Mouse (Mus musculus): ENCODE data around the gene Tnn. TPM values are rescaled to one million over a fixed set of nuclear protein-coding genes. Genes with fewer than 3 reads are reported as not detected.
A peak's percentile ranks its signal among the peaks of the same experiment; 100 is the strongest.

Gene Tnn
- 0.09 TPM in 1 of 2 replicates, not detected in the other for polyA plus RNA-seq (2014; fragmentation: Nextera tagmentation; extraction: Ambion mirVana)

DNA sequence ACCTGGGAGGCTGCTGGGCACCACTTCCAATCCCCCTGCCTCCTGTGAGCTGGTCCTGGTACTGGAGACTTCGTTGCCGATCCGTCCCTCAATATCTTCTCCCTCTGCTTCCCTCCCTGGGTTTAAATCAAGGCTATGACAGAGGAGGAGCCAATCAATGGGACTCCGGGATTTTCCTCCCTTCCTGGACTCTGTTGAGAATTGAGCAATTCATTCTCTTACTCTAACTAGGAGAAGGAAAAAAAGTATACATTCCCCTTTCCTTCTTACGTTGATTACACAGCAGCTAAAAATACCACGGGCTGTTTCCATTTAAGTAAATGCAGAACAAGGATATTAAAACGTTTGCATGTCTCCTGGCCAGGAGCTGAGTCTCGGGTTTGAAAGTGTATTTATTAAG lies at the start of gene Tnn:
TSS of gene Tnn (minus strand) at position 101 of the 400 bp plus-strand sequence.
- 82% methylated on average over 8 of the region's 8 CpGs for WGBS
- Histone ChIP-seq H3K27me3 (ENCODE audit: control insufficient read depth, insufficient read depth, low read length) (no peaks in the 10 kb centered on the region), H3K27ac (no peak within 1 kb of the TSS), H3K36me3 (replicated peaks; ENCODE audit: control insufficient read depth, insufficient read depth) (no peaks in the 10 kb centered on the region), H3K9ac (no peak within 1 kb of the TSS), H3K4me2 (replicated peaks) (no peak within 1 kb of the TSS), H3K4me3 (replicated peaks; ENCODE audit: low read length) (no peak within 1 kb of the TSS), H3K9me3 (ENCODE audit: control insufficient read depth, low read length) (no peaks in the 10 kb centered on the region), H3K4me1 (replicated peaks; ENCODE audit: control insufficient read depth, insufficient read depth, low read length) (no peaks in the 10 kb centered on the region)
- DNase-seq (ENCODE audit: low spot score) (no peak), ATAC-seq (ENCODE audit: low FRiP score) (no peak)

DNA sequence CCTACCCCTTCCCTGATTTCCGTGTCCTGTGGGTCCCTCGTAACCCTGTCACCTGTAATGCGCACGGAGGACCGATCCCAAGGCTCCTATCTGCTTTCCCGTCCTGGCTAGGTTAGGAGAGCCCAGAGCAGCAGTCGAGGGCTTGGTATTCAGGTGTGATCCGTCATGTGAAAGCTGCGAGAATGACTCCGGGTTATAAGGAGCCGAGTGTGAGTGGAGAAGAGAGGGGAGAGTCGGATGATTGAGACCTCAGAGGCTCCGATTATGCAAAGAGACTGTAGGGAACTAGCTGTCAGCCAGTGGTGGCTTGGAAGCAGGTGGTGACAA lies 41.9 kb upstream of the Tnn start:
- H3K4me3 ChIP-seq (replicated peaks; ENCODE audit: low read length) = peak overlapping the region; percentile 69
- WGBS = 0% methylated on average over 13 of the region's 13 CpGs
- H3K36me3 ChIP-seq (replicated peaks; ENCODE audit: control insufficient read depth, insufficient read depth) = peaks cover 30% of the 10 kb centered on the region
- peak overlapping the region; percentile 87 for H3K4me2 ChIP-seq (replicated peaks)
- no peaks in the 10 kb centered on the region for H3K9me3 ChIP-seq (ENCODE audit: control insufficient read depth, low read length)
- DNase-seq (ENCODE audit: low spot score) (no peak), ATAC-seq (ENCODE audit: low FRiP score) (no peak; the same call in 1 of the 2 replicates)
- peak overlapping the region; percentile 76 for H3K27ac ChIP-seq
- H3K4me1 ChIP-seq (replicated peaks; ENCODE audit: control insufficient read depth, insufficient read depth, low read length) = peaks cover 13% of the 10 kb centered on the region
- peak overlapping the region; percentile 83 for H3K9ac ChIP-seq
- no peaks in the 10 kb centered on the region for H3K27me3 ChIP-seq (ENCODE audit: control insufficient read depth, insufficient read depth, low read length)

DNA sequence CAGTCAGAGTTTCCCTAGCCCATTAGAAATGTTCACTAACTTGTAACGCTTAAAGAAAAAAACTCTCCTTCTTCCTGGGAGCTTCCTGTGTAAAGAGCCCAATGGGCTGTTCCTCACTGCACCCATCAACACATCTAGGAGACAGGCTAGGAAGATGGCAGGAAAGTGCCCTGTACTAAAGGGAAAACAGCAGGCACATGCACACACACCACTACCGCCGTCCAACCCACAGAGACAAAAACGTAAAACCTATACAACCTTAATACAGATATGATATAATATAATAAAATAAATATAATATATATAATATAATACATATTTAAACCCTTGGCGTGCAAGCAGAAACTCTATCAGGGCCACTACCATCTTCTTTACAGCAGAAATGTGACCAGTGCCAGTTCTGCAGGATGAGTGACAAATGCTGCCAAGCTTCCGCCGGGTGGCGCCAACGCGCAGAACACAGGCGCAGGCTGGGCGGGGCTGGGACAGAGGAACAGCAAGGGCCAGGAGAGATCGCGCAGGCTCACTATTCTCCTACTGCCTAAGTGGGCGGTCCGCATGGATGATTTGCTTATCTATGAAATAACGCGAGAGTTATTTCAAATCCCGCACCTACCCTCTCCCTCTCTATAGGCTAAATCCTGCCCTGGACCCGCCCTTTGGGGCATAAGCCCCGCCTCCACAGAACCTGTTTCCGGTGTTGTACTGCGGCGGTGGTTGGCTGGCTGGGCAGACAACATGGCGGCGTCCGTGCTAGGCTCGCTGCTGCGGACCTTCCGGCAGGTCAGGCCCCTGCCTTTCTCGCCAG lies 41.4 kb upstream of the Tnn start, which contains the start of gene Mrps14:
TSS of gene Mrps14 (plus strand) at position 687 of the 808 bp plus-strand sequence.
- Histone ChIP-seq H3K4me3 (replicated peaks; ENCODE audit: low read length) (peak within 1 kb of the TSS; percentile 69), H3K27me3 (ENCODE audit: control insufficient read depth, insufficient read depth, low read length) (no peaks in the 10 kb centered on the region), H3K36me3 (replicated peaks; ENCODE audit: control insufficient read depth, insufficient read depth) (peaks cover 25% of the 10 kb centered on the region), H3K27ac (peak within 1 kb of the TSS; percentile 76), H3K9ac (peak within 1 kb of the TSS; percentile 83), H3K4me2 (replicated peaks) (peak within 1 kb of the TSS; percentile 87), H3K9me3 (ENCODE audit: control insufficient read depth, low read length) (no peaks in the 10 kb centered on the region), H3K4me1 (replicated peaks; ENCODE audit: control insufficient read depth, insufficient read depth, low read length) (peaks cover 13% of the 10 kb centered on the region)
- ATAC-seq (ENCODE audit: low FRiP score) (peak; percentile 100), DNase-seq (ENCODE audit: low spot score) (peak; percentile 99)
- WGBS = 7% methylated on average over 31 of the region's 31 CpGs

DNA sequence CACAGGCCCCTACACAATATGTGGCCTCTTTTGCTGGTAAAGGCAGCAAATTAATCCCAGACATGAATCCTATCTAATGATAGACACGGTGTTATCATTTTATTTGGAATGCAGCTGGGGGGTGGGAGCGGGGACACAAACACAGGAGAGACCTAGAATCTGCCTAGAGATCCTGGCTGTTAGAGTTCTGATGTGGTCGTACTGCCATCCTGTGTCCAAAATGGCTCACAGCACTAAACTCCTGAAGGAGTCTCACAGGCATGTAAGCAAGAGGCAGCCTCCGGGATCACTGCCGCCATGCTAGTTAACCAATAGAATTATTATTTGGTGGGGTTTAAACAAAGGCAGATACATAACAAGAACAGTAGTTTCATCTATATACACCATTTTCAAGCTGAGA lies 31.1 kb upstream of the Tnn start:
- ATAC-seq (ENCODE audit: low FRiP score) (peak; percentile 92), DNase-seq (ENCODE audit: low spot score) (peak; percentile 83)
- H3K4me1 ChIP-seq (replicated peaks; ENCODE audit: control insufficient read depth, insufficient read depth, low read length) = no peaks in the 10 kb centered on the region
- 18% methylated on average over 5 of the region's 5 CpGs for WGBS
- H3K4me3 ChIP-seq (replicated peaks; ENCODE audit: low read length) = no peak overlapping the region
- no peak overlapping the region for H3K27ac ChIP-seq
- H3K9ac ChIP-seq = no peak overlapping the region
- peak overlapping the region; percentile 18; the same call in 1 of the 2 replicates for H3K4me2 ChIP-seq (replicated peaks)
- H3K27me3 ChIP-seq (ENCODE audit: control insufficient read depth, insufficient read depth, low read length) = no peaks in the 10 kb centered on the region
- no peaks in the 10 kb centered on the region for H3K9me3 ChIP-seq (ENCODE audit: control insufficient read depth, low read length)
- H3K36me3 ChIP-seq (replicated peaks; ENCODE audit: control insufficient read depth, insufficient read depth) = no peaks in the 10 kb centered on the region

DNA sequence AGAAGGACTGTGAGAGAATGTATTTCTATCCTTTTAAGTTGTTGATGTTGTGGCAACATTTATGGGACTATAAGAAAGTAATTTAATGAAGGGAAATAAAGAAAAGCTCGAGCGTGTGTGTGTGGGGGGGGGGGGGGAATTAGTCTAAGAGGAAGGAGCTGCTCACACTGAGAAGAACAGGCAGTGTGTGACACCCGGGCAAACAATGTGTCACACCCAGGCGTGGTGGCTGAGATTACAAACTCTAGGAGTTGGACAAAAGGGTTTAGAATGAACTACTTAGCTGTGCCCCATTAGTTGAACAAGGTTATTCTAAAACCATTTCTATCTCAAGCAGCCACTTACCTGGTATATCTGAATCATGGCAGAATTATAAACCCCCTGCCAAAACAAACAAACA lies 27.8 kb upstream of the Tnn start:
- no peaks in the 10 kb centered on the region for H3K27me3 ChIP-seq (ENCODE audit: control insufficient read depth, insufficient read depth, low read length)
- no peak overlapping the region for H3K27ac ChIP-seq
- WGBS = 82% methylated on average over 4 of the region's 4 CpGs
- H3K4me1 ChIP-seq (replicated peaks; ENCODE audit: control insufficient read depth, insufficient read depth, low read length) = no peaks in the 10 kb centered on the region
- no peak overlapping the region for H3K4me2 ChIP-seq (replicated peaks)
- DNase-seq (ENCODE audit: low spot score) = no peak
- H3K9me3 ChIP-seq (ENCODE audit: control insufficient read depth, low read length) = no peaks in the 10 kb centered on the region
- H3K9ac ChIP-seq = no peak overlapping the region
- no peak overlapping the region for H3K4me3 ChIP-seq (replicated peaks; ENCODE audit: low read length)
- ATAC-seq (ENCODE audit: low FRiP score) = no peak
- no peaks in the 10 kb centered on the region for H3K36me3 ChIP-seq (replicated peaks; ENCODE audit: control insufficient read depth, insufficient read depth)

DNA sequence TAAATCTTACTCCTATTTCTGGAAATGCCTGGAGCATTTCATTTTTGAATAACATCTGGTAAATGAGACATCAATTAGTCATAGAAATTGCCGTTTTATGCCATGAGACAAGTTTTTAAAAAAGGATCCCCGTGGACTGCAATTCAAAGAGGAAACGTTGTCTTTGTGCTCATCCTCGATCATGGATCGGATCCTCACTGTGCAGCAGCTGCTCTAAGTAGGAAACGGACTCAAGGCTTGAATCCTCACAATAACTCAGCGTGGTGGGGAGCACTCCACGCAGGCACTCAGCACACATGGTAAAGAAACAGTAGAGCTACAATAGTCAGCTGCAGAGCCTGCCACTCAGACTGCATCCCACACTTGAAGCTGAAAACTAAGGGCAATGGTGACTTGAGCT lies 23.5 kb upstream of the Tnn start:
- Histone ChIP-seq H3K9ac (no peak overlapping the region), H3K4me2 (replicated peaks) (no peak overlapping the region), H3K4me3 (replicated peaks; ENCODE audit: low read length) (no peak overlapping the region)

DNA sequence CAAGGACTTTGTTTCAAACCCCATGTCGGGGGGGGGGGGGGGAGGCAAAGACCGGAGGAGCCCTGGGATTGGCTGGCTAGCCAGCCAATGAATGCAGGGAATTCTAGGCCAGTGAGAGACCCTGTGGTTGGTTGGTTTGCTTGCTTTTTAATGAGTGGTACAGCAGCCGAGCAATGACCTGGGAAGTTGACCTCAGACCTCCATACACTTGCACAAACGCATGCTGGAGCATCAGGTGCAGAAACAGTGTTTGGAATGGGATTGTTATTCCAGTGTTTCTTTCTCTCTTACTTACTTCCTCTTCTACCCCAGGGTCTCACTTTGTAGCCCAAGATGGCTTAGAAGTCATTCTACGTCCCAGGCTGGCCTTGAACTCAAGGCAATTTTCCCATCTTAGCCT lies 13.2 kb upstream of the Tnn start:
- ATAC-seq (ENCODE audit: low FRiP score) (no peak), DNase-seq (ENCODE audit: low spot score) (no peak)
- H3K4me2 ChIP-seq (replicated peaks) = no peak overlapping the region
- H3K4me1 ChIP-seq (replicated peaks; ENCODE audit: control insufficient read depth, insufficient read depth, low read length) = no peaks in the 10 kb centered on the region
- H3K4me3 ChIP-seq (replicated peaks; ENCODE audit: low read length) = no peak overlapping the region
- no peak overlapping the region for H3K9ac ChIP-seq
- no peak overlapping the region for H3K27ac ChIP-seq
- no peaks in the 10 kb centered on the region for H3K9me3 ChIP-seq (ENCODE audit: control insufficient read depth, low read length)
- no peaks in the 10 kb centered on the region for H3K36me3 ChIP-seq (replicated peaks; ENCODE audit: control insufficient read depth, insufficient read depth)
- no peaks in the 10 kb centered on the region for H3K27me3 ChIP-seq (ENCODE audit: control insufficient read depth, insufficient read depth, low read length)
- 69% methylated on average over 3 of the region's 5 CpGs for WGBS

More for the DNA sequence above, 23.5 kb upstream of the Tnn start:
- 63% methylated on average over 8 of the region's 8 CpGs for WGBS
- DNase-seq (ENCODE audit: low spot score) (no peak), ATAC-seq (ENCODE audit: low FRiP score) (no peak)
- no peaks in the 10 kb centered on the region for H3K27me3 ChIP-seq (ENCODE audit: control insufficient read depth, insufficient read depth, low read length)
- H3K9me3 ChIP-seq (ENCODE audit: control insufficient read depth, low read length) = no peaks in the 10 kb centered on the region
- no peaks in the 10 kb centered on the region for H3K36me3 ChIP-seq (replicated peaks; ENCODE audit: control insufficient read depth, insufficient read depth)
- H3K27ac ChIP-seq = no peak overlapping the region
- H3K4me1 ChIP-seq (replicated peaks; ENCODE audit: control insufficient read depth, insufficient read depth, low read length) = no peaks in the 10 kb centered on the region

DNA sequence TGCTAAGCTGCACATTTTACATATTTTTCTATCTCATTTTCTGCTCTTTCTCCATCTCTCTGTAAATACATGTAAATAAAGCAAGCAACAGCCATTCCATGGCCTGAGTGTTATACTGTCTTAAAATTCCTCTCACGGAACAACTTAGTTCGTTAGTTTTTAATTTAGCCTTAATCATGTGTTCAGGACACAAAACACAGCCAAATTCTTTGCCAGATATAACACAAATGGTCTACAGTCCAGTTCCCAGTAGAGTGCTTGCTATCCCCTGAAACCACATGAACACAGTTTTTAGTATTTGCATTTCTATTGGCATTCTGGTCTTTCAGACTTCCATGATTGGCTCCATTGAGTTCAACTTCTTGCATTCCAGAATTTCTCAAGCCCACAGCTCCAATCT lies 4.8 kb upstream of the Tnn start:
- Histone ChIP-seq H3K9ac (no peak overlapping the region), H3K27ac (no peak overlapping the region), H3K36me3 (replicated peaks; ENCODE audit: control insufficient read depth, insufficient read depth) (no peaks in the 10 kb centered on the region), H3K27me3 (ENCODE audit: control insufficient read depth, insufficient read depth, low read length) (no peaks in the 10 kb centered on the region), H3K4me1 (replicated peaks; ENCODE audit: control insufficient read depth, insufficient read depth, low read length) (no peaks in the 10 kb centered on the region), H3K4me3 (replicated peaks; ENCODE audit: low read length) (no peak overlapping the region), H3K9me3 (ENCODE audit: control insufficient read depth, low read length) (no peaks in the 10 kb centered on the region), H3K4me2 (replicated peaks) (no peak overlapping the region)
- ATAC-seq (ENCODE audit: low FRiP score) = no peak
- WGBS = 90% methylated on average over 2 of the region's 2 CpGs
- no peak for DNase-seq (ENCODE audit: low spot score)

DNA sequence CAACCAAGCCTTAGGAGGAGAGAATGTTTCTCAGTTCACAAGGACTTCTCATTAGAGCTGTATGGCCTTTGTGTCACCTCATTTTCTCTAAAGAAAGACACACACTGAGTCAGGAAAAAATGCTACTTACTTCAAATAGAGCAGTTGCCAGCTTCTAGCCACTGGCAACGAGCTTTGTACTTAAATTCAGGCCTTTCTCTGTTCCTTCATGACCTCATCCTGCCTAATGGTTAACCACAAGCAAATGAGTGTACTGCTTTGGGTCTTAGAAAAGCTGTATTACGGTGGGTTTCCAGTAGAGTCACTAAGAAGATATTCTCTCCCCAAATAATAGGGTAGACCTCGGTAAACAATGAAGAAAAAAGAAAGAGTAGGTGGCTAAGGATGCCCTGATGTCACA lies 2.7 kb downstream of the Tnn start:
- Histone ChIP-seq H3K27ac (no peak overlapping the region), H3K4me1 (replicated peaks; ENCODE audit: control insufficient read depth, insufficient read depth, low read length) (no peaks in the 10 kb centered on the region), H3K4me3 (replicated peaks; ENCODE audit: low read length) (no peak overlapping the region), H3K36me3 (replicated peaks; ENCODE audit: control insufficient read depth, insufficient read depth) (no peaks in the 10 kb centered on the region), H3K9me3 (ENCODE audit: control insufficient read depth, low read length) (no peaks in the 10 kb centered on the region), H3K4me2 (replicated peaks) (no peak overlapping the region), H3K27me3 (ENCODE audit: control insufficient read depth, insufficient read depth, low read length) (no peaks in the 10 kb centered on the region), H3K9ac (no peak overlapping the region)
- DNase-seq (ENCODE audit: low spot score) (no peak), ATAC-seq (ENCODE audit: low FRiP score) (no peak)
- WGBS = 78% methylated on average over 3 of the region's 3 CpGs

Data from hindbrain, embryonic 14.5 days (tissue).